Mouse (Mus musculus): ENCODE data around the gene Npas3. TPM values are rescaled to one million over a fixed set of nuclear protein-coding genes. Genes with fewer than 3 reads are reported as not detected.

The Npas3 gene
- polyA plus RNA-seq (2015; fragmentation: Nextera tagmentation; extraction: Ambion mirVana) = 28.3 and 31.3 TPM in 2 replicates

DNA sequence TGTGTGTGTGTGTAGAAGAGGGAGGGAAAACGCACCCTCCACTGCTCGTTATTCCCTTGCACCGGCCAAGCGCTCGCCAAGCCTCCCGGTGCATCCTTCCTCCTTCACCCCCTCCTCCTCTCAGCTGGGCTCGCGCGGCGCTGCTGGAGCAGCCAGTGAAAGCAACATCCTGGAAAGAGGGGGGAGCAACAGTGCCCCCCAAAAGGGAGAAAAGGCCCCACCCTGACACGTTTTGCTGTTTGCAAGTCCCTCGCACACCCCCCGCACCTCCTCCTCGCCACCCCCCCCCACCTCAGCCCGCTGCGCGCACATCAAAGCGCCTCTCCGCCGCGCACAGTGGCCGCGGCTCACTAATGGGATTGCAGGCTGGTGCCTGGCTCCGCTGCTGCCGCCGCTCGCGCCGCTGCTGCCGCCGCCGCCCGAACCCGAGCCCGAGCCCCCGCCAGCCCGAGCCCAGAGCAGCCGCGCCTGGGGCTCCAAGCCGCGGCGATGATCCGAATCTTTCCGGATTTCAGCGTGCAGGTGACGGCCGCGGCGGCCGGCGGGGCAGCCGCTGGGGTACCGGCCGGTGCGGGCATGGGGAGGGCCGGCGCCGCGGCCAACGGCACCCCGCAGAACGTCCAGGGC, at the start of gene Npas3:
Gene Npas3 (plus strand): TSS at position 577 of the 627 bp plus-strand sequence.
- Histone ChIP-seq H3K27me3 (replicated peaks) (0 out of 2 replicates have a peak, but pooled peaks cover 4% of the 10 kb centered on the region), H3K9me3 (no peaks in the 10 kb centered on the region), H3K4me3 (peak within 1 kb of the TSS; percentile 75), H3K27ac (peak within 1 kb of the TSS; percentile 89), H3K36me3 (replicated peaks) (no peaks in the 10 kb centered on the region), H3K9ac (peak within 1 kb of the TSS; percentile 70), H3K4me1 (peaks cover 41% of the 10 kb centered on the region), H3K4me2 (peak within 1 kb of the TSS; percentile 92)
- ATAC-seq (replicated peaks) = peak; percentile 71
- under 1% methylated on average over 55 of the region's 62 CpGs for WGBS

DNA sequence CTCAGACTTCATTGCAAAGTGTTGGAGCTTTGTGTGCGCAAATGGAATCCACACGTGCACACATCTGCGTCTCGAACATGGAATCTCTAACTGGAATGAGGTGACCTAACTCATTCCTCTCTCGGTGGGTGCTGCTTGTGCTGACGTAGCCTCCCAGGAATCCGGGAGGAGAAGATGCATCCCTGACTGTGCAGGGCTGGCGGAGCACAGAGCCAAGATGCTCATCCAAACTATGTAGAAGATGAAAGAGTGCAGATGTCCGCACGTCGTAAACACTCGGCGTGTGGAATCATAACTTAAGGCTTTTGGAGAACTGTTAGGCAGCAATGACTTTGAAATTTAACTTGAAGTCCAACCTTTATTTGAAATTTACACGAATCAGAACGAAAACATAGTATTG, 31.3 kb upstream of the Npas3 start:
- Histone ChIP-seq H3K27me3 (replicated peaks) (no peaks in the 10 kb centered on the region), H3K4me1 (no peaks in the 10 kb centered on the region), H3K27ac (no peak overlapping the region), H3K9ac (no peak overlapping the region), H3K9me3 (no peaks in the 10 kb centered on the region), H3K36me3 (replicated peaks) (no peaks in the 10 kb centered on the region), H3K4me2 (no peak overlapping the region), H3K4me3 (no peak overlapping the region)
- no peak for ATAC-seq (replicated peaks)
- 94% methylated on average over 15 of the region's 15 CpGs for WGBS

DNA sequence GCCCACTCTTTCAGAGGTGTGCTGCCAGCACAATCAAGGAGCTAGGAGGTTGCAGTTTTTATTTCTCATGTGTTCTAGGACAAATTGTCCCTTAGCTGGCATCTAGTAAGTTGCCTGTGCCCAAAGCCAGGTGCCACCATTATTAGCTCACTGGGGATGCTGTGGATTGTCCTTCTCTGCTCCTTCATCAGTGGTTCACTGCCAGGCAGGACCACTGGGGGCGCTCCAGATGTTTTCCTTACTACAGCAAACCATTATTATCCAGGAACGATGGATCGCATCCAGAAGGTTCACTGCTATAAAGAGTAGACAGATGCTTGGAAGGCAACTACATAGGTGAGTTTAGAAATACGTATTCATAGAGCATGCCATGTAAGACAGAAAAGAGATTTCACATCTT, 25.7 kb upstream of the Npas3 start:
- H3K27me3 ChIP-seq (replicated peaks) = no peaks in the 10 kb centered on the region
- no peak for ATAC-seq (replicated peaks)
- WGBS = 71% methylated on average over 4 of the region's 4 CpGs
- no peak overlapping the region for H3K27ac ChIP-seq
- no peaks in the 10 kb centered on the region for H3K9me3 ChIP-seq
- H3K36me3 ChIP-seq (replicated peaks) = no peaks in the 10 kb centered on the region
- no peak overlapping the region for H3K4me2 ChIP-seq
- H3K4me3 ChIP-seq = no peak overlapping the region
- H3K9ac ChIP-seq = no peak overlapping the region
- no peaks in the 10 kb centered on the region for H3K4me1 ChIP-seq

DNA sequence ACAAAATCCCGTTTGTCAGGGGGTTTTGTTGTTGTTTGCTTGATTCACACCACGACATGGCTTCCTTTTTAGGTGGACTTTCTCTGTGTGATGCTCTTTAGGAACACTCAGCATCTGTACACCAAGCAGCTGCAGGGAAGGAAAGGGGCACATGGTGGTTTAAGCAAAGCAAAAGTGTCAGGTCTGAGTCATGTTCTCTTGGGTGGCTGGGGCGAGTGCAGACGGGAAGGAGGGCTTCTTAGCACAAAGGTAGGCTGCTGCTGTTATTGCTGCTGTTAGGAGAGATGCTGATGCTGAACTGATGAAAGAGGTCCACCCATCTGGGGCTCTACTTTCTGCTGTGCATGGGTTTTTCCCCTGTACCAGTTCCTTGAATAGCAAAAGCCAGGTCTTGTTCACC, 21.1 kb upstream of the Npas3 start:
- no peak overlapping the region for H3K4me3 ChIP-seq
- no peaks in the 10 kb centered on the region for H3K4me1 ChIP-seq
- no peaks in the 10 kb centered on the region for H3K9me3 ChIP-seq
- ATAC-seq (replicated peaks) = no peak
- no peak overlapping the region for H3K9ac ChIP-seq
- H3K36me3 ChIP-seq (replicated peaks) = no peaks in the 10 kb centered on the region
- WGBS = 53% methylated on average over 4 of the region's 4 CpGs
- no peak overlapping the region for H3K27ac ChIP-seq
- H3K27me3 ChIP-seq (replicated peaks) = no peaks in the 10 kb centered on the region
- no peak overlapping the region for H3K4me2 ChIP-seq

DNA sequence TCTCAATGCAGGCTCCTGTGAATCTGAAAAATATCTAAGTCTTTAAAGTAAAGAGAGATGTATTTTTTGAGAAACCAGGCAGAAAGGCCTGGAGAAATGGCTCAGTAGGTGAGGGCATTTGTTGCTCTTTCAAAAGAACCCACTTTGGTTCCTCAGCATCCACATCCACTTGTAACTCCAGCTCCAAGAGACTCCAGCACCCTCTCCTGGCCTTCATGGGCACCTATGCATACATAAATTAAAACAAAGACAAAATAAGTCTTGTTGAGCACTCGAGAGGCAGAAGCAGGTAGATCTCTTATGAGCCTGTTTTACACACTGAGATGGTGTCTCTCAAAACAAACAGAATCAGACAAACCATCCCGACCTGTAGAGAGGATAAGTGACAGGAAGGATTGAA, 19.1 kb upstream of the Npas3 start:
- no peak overlapping the region for H3K4me3 ChIP-seq
- 74% methylated on average over 2 of the region's 2 CpGs for WGBS
- H3K9ac ChIP-seq = no peak overlapping the region
- no peak for ATAC-seq (replicated peaks)
- no peaks in the 10 kb centered on the region for H3K27me3 ChIP-seq (replicated peaks)
- H3K4me2 ChIP-seq = no peak overlapping the region
- H3K27ac ChIP-seq = no peak overlapping the region
- H3K9me3 ChIP-seq = no peaks in the 10 kb centered on the region
- no peaks in the 10 kb centered on the region for H3K36me3 ChIP-seq (replicated peaks)
- H3K4me1 ChIP-seq = no peaks in the 10 kb centered on the region

GRCm38 (mm10) chr12:53246181-53246580, 2.3 kb upstream of the Npas3 start:
- no peaks in the 10 kb centered on the region for H3K9me3 ChIP-seq
- peaks cover 34% of the 10 kb centered on the region for H3K4me1 ChIP-seq
- H3K27ac ChIP-seq = 0 out of 2 replicates have a peak overlapping the region, but pooled peaks have one; percentile 89
- WGBS = 1% methylated on average over 12 of the region's 12 CpGs
- H3K4me3 ChIP-seq = peak overlapping the region; percentile 75
- no peaks in the 10 kb centered on the region for H3K36me3 ChIP-seq (replicated peaks)
- 0 out of 2 replicates have a peak, but pooled peaks cover 4% of the 10 kb centered on the region for H3K27me3 ChIP-seq (replicated peaks)
- H3K4me2 ChIP-seq = peak overlapping the region; percentile 92
- peak overlapping the region; percentile 47 for H3K9ac ChIP-seq
- ATAC-seq (replicated peaks) = no peak

- Histone ChIP-seq H3K4me3 (peak overlapping the region; percentile 75), H3K9me3 (no peaks in the 10 kb centered on the region), H3K4me2 (peak overlapping the region; percentile 92), H3K4me1 (peaks cover 41% of the 10 kb centered on the region), H3K27me3 (replicated peaks) (0 out of 2 replicates have a peak, but pooled peaks cover 4% of the 10 kb centered on the region), H3K36me3 (replicated peaks) (no peaks in the 10 kb centered on the region), H3K9ac (peak overlapping the region; percentile 70), H3K27ac (peak overlapping the region; percentile 89)
- WGBS = under 1% methylated on average over 28 of the region's 28 CpGs
- ATAC-seq (replicated peaks) = peak; percentile 46
These were observed 1.6 kb upstream of the Npas3 start for GRCm38 (mm10) chr12:53246581-53247490.

DNA sequence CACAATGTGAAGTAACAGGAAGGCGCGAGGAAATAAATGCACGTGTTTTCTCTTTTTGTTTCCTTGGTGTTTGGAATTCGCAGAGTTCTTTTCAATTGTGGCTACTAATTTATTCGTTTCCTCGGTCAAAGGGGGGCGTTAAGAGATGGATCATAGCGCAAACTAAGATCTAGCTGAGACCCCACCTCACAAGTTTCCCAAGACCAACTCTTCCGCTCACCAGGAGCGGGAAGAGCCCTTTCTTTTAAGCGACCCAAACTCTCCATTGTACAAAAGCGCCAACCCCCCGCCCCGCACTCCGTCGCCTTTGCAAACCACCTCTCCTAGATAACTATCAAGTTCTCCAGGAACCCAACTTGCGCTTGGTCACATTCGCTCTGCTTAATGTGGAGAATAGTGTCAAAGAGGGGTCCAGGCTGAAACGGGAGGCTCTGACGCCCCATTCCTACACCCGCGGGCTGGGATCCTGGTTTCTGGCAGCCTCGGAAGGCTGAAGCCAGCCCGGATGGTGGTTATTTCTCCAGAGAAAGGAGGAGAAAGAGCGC, 914 bp upstream of the Npas3 start:
- Histone ChIP-seq H3K27me3 (replicated peaks) (0 out of 2 replicates have a peak, but pooled peaks cover 4% of the 10 kb centered on the region), H3K9ac (peak overlapping the region; percentile 70), H3K4me2 (peak overlapping the region; percentile 92), H3K27ac (peak overlapping the region; percentile 89), H3K9me3 (no peaks in the 10 kb centered on the region), H3K36me3 (replicated peaks) (no peaks in the 10 kb centered on the region), H3K4me1 (peaks cover 41% of the 10 kb centered on the region), H3K4me3 (peak overlapping the region; percentile 75)
- under 1% methylated on average over 25 of the region's 25 CpGs for WGBS
- ATAC-seq (replicated peaks) = no peak; the same call in 1 of the 2 replicates

DNA sequence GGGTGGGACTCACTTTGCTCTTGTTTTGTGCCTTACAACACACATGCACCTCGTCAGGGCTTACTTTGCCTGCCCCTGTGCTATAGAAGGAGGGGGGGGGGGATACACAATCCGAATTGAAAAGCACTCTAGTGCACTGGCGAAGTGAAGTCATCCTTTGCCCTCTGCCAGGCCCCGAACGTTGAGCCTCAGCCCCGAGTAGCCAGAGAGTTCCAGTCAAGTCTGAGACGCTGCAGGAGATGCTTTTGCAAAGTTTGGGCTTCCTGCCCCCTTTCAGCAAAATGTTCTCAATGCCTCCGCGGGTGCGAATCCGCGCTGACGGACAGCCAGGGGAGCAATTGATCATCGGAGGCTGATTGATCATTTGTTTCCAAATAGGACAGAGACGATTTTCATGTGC, 319 bp downstream of the Npas3 start:
- Histone ChIP-seq H3K4me2 (peak overlapping the region; percentile 92), H3K9me3 (no peaks in the 10 kb centered on the region), H3K36me3 (replicated peaks) (no peaks in the 10 kb centered on the region), H3K9ac (peak overlapping the region; percentile 70), H3K27ac (peak overlapping the region; percentile 89), H3K4me3 (peak overlapping the region; percentile 75), H3K4me1 (peaks cover 43% of the 10 kb centered on the region), H3K27me3 (replicated peaks) (0 out of 2 replicates have a peak, but pooled peaks cover 4% of the 10 kb centered on the region)
- no peak for ATAC-seq (replicated peaks)
- 0% methylated on average over 15 of the region's 15 CpGs for WGBS

DNA sequence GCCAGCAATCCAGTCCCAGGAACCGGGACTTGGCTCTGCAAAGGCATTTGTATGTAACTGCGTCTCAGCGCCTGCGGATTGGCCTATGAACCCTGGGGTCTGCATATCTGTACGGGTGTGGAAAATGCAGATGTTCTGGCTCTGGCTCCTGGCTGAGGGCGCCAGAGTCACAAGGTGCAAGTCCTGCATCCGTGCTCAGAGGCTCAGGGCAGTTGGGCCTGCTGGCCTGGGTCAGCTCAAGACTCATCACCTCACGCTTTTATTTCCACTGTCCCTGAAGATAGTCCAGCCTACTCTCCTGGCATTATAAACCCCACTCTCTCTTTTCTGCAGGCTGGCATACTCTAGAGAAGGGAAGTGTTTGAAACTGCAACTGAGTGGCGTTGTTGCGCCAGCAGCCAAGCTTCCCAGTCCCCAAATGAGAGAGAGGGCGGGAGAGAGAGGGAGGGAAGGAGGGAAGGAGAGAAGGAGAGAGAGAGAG, 3.3 kb downstream of the Npas3 start:
- H3K4me2 ChIP-seq = peak overlapping the region; percentile 78
- ATAC-seq (replicated peaks) = peak; percentile 34

DNA sequence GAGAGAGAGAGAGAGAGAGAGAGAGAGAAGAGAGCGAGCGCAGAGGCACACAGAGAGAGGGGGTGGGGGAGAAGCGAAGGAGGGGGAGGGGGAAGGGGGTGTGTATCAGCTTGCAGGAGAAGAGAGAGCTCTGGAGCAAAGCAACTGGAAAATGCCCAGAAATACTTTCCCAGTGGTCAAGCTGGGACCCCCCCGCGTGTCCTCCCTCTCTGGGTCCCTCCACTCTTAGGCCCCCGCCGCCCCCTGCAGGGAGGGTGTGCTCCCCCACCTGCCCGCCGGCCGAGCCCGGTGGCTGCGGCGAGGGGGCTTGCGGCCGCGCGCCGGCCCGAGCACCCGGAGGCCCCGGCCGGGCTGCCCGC, 3.7 kb downstream of the Npas3 start:
- Histone ChIP-seq H3K4me1 (peaks cover 50% of the 10 kb centered on the region), H3K4me2 (peak overlapping the region; percentile 78), H3K27me3 (replicated peaks) (no peaks in the 10 kb centered on the region), H3K9me3 (no peaks in the 10 kb centered on the region), H3K9ac (peak overlapping the region; percentile 91), H3K27ac (peak overlapping the region; percentile 93), H3K4me3 (peak overlapping the region; percentile 76), H3K36me3 (replicated peaks) (no peaks in the 10 kb centered on the region)
- ATAC-seq (replicated peaks) = peak; percentile 48
- WGBS = under 1% methylated on average over 20 of the region's 23 CpGs

More for the DNA sequence above, 3.3 kb downstream of the Npas3 start:
- Histone ChIP-seq H3K9me3 (no peaks in the 10 kb centered on the region), H3K36me3 (replicated peaks) (no peaks in the 10 kb centered on the region), H3K4me3 (peak overlapping the region; percentile 76), H3K27ac (peak overlapping the region; percentile 93), H3K27me3 (replicated peaks) (no peaks in the 10 kb centered on the region), H3K4me1 (peaks cover 53% of the 10 kb centered on the region), H3K9ac (peak overlapping the region; percentile 48)
- 0% methylated on average over 10 of the region's 11 CpGs for WGBS

Measured in midbrain, embryonic 15.5 days (tissue).